Mouse (Mus musculus) layer of hippocampus, postnatal 25 days (tissue): Measurements from ENCODE around the gene Tor3a. TPM values are rescaled to one million over a fixed set of nuclear protein-coding genes. Genes with fewer than 3 reads are reported as not detected.

Experiments used
- DNase-seq, 2 experiments: peaks; one replicate each; pipeline ENCODE4 v3.0.0; 2022; ENCODE audit warnings: mixed read lengths in 2 of 2, low spot score in 1 of 2; ENCODE audit errors: extremely low spot score in 1 of 2
- total RNA-seq, 2 experiments: library from RNA; stranded (reverse); gene quantifications; 2 replicates each; pipeline ENCODE4 v1.2.3; 2021

Gene Tor3a
- total RNA-seq: 1 to 10 TPM; 5.1 to 6.3 TPM

DNA sequence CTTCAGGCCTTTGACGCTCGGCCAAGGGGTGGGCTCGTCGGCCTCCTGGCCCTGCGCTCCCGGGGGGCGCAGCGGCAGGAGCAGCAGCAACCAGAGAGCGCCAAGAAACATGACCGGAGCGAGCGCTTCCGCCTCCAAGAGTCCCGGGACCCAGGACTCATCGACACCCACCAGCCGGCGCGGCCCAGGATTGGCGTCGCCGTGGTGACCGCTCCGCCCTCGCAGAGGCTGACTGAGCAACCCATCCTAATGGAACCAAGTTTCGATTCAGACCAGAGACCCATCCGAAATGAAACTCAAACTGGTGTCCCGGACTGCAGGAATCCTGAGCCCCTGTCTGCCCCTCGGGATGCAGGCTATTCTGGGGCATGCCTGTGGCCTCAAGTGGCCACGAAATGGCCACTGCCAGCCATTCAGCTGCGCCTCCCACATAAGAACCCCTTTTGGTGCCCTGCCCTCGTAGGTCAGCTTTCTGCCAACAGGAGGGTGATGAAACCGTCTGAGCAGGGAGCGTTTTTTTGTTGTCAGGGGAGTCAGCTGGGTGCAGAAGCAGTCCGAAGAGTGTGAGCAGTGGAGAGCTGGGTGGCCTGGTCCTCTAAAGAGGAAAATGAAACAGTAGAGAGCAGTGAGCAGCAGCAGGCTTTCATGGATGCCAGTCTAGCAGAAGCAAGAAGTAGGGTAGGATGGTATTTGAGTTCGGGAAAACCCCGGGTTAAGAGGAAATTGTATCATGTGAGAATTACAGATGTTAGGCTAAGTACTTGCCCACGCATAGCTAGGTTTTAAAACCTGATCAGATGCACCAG is at the start of gene Tor3a:
TSS of gene Tor3a (minus strand) at position 162 of the 806 bp plus-strand sequence.
- peak in 1 of 2 experiments; percentile 42 for DNase-seq

DNA sequence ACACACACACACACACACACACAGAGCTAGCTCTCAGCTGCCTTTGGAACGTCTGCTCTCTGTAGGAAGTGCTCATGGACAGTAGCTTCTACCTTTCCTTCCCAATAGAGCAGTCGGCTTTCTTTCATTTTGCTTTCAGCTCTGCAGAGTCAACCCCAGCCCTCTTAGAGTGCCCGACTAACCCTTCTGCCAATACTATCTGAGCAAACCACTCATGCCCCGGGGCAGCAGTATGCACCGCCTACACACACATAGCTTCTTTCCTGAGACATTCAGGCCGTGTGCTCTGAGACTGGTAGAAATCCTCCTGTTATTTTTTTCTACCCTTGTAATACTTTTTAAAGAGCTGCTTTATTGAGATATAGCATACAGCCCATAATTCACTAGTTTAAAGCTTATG is 47.9 kb upstream of the Tor3a start:
- no peak for DNase-seq

DNA sequence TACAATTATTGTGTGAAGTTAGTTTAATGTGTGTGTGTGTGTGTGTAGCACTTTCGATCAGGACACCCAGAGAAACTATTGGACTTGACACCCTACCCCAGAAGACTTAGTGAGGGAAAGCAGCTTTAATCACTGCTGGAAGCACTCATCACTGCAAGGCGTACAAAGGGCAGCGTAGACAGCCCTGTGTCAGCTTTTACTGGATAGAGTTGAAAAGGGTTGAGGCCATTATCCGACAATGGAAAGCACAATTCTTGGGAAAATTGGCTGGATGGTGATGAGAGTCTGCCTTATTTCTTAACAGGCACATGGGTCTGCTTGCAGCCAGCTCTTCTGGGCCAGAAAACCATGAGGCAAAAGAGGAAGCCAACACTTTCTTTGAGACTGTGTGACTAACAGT is 45.9 kb upstream of the Tor3a start:
- DNase-seq: no peak

DNA sequence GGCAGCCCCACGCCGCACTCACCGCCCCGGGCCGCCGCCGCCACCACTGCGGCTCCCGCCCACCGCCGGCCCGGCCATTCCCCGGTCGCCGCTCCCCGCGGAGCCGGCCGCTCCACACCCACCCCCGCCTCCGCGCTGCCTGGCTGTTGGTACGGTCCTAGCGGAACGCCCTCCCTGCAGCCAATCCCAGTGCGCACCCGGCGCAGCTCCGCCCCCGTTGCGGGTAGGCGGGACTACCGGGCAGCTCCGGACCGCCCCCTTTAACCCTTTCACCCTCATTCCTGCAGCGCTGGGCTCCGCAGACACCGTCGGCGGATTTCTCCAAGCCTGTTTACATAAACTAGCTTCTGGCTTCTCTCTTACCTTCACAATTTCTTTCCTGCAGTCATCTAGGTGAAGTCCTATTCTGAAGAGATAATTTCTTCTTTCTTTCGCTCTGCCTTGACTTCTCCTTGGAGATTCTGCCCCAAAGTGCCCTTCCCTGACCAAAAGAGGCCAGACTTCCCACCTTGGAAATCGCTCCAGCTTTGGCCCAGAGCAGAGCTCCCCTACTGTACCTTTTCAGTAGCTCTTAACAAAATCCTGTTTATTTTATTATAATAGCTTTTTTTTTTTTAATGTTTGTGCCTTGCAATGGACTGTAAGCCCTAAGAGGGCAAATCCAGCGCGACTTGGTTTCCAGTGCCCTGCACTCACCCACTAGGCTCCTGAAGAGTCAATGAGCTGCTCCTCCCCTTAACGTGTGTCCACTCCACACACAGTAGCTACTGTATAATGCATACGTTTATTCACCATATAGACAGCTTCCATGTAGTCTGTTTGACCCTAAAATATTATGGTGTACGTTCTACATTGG is 45.0 kb upstream of the Tor3a start, which contains the start of gene Fam20b:
TSS of gene Fam20b (minus strand) at position 137 of the 856 bp plus-strand sequence.
- peak; percentile 85 to 88 for DNase-seq

DNA sequence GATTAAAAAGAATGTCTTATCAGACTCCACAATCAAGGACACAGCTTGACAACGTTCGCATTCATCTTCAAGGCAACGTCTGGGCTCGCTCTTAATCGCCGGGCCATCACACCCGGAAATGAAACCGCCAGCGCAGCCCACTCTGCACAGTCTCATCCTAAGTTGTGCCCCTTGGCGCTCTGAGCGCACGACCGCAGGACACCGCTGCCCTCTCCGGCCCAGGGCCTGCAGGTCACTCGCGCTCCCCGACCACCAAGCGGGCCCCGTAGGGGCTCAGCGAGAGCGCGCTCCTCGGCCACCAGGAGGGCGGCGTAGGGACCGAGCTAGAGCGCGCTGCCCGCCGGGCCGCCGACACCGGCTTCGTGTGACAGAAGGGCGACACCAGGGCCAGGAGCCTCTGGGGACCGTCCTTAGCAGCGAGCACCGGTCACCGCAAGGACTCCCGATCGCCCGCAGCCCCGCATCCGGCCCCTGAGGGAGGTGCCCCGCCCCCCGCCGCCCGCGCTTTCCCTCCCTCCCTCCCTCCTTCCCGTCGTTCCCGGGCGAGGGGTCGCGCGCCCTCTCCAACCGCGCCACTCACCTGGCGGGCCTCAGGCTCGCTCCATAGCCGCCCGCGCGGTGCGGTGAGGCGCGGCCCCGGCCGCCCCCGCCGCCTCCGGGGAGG is 44.3 kb upstream of the Tor3a start:
- peak; percentile 30 to 52 for DNase-seq

DNA sequence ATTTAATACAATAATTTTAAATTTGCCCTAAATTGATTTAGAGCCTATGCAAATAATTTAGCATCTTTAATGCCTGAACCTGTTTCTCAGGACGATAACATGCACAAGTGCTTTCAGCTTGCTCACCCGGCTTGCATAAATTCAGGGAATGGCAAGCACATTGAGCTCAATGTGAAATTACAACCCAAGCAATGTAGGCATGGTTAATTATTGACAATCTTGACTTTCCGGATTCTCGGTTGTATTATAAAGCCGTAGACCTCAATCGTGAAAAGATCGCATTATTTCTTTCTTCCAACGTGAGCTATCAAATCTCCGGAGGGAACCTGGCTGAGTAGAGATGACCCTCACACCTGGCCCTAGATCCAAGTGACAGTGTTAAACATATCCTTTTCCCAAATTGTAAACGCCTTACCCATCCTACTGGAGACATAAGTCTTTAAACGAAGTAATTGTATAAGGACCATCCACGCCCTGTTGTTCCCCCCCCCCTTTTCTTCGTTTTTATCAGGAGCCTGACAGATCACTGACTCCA is 43.7 kb upstream of the Tor3a start:
- no peak for DNase-seq

DNA sequence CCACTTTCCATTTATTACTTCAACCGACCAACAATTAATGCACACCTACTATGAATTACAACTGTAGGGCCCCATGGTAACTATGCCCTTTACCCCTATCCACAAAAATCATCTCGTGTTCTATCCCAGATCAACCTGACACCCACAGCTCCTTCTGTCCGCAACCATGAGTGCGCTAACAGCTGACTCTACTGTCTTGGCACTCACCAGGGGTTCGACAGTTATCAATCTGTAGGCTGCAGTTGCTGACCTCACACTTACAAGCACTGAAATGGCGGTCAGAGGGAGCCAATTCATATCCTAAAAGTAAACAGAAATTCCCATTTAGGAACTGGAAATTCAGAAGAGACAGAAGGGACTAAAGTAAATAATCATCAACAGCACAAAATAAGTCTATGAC is 42.5 kb upstream of the Tor3a start:
- DNase-seq: no peak

DNA sequence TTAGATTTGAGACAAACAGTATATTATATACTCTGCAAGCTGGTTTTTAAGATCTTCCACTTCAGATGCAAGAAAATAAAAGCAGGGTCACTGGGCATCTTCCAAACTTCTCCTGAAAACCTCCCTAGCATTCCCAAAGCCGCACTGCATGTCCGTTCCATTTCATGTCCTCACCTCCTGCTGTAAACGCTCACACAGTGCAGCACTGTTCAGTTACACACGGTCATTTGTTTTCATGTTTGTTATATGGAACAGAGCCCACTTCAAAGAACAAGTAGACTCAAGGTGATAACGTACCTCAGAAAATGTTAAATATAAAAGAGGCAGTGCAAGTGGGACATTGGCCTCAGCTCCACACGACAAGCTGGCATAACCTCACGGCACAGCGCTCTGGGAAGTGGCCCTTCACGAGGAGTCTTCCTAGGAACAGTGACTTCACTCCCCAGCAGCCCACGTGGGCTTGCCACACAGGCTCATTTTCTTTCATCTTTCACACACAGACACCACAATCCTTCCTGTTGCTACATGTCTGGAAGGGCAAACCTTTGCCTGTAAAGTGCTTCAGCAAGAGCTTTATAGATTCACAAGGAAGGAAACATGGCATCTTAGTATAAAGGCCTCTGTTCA is 36.4 kb upstream of the Tor3a start:
- no peak for DNase-seq

DNA sequence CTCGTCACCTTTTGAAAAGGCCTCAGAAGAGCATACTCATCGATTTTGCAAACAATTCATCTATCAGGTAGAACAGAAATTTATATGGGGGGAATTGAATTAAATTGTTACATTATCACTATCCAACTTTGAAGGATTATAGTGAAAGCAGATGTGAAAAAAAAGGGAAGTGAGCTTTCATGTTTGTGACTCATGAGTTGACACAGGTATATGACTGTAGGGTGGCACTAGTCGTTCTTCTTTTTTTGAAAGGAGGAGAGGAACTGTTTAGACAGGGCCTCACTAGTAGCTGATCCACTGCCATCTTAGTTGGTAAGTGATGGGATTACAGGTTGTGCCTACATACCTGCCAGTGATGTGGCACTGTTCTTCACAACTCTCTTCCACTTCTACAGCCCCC is 34.5 kb upstream of the Tor3a start:
- no peak for DNase-seq

DNA sequence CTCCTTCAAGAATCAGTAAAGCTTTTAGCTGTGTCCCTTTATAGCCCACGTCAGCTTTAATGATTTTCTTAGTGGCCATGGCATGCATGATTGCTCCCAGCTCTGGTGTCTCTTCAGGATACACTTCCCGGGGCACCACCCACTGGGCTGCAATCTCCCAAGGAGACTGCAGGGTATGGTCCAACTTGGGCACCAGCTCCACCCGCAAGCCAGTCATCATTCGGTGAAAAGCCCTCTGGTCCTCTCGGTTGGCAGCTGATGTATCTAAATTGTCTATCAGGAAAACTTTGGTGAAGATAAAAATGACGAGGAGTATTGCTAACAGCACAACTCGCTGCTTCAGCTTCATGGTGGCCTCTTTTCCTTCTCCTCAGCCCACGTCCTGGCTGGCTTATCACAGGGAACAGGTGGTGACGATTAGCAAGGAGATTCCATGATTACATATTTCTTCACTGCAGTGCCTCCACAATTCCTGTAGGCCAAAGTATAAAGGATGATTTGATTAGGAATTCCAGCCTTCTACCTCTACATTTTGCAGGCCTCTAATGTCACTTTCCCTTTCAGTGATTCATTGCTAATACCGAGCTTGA is 31.6 kb upstream of the Tor3a start:
- DNase-seq: no peak

DNA sequence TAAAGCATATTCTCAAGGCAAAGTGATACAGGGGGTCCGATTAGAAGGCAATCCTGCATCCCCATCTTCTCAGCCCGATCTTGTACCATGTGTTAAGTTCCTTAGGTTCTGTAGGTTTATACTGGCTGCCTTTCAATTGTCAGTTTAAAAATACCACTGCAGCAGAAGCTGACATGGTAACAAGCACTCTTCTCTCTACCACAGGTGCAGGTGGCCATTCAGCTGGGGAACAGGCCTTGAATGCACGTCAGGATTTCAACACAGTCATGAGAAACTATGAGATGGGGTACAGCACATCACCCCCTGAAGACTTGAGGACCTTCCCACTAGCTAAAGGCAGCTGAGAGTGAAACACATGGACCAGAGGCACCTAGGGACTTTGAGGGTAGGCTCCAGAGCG is 29.3 kb upstream of the Tor3a start:
- DNase-seq: no peak

DNA sequence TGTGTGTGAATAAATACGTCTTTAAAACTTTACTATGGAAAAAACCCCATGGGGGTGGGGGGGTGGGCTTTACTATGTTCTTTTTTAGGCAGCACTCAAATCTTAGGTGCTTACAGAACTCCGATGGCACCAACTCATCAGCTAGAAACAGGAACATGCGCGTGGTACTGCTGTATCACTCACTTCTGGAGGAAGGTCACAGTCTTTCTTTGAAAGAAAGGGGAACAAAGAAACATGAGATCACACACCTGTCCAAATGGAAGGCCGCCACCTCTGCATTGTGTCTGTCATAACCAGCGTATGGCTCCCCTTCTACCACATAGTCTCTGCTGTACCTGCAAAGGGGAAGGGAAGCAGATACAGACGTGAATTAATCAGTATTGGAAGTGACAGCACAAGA is 28.0 kb upstream of the Tor3a start:
- DNase-seq: no peak

DNA sequence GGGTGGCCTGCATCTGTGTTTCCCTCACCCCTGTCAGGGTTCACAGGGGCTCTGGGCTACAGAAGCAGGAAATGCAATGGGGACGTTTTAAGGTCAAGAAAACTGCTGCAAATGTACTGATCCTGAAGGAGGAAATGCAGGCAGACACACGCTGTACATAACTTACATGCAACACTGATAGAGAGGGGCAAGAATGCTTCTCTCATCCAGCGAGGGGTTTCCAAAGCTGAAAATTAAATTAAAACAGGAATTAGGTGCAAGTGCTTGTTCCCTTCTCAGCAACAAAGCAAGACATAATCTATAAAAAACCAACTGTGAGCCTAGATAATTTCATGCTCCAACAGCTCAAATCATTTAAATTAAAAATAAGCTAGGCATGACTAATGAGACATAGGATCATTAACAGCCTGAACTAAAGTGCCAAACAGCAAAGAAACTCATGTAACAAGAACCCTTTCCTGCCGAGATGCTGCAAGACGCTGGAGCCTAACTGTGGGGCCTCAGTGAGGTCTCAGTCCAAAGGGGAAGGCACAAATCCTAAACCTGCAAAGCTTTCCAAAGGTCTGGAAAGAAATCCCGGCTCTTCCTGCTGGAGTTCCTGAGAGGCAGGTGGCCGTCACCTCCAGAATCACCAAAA is 12.0 kb upstream of the Tor3a start:
- no peak for DNase-seq

DNA sequence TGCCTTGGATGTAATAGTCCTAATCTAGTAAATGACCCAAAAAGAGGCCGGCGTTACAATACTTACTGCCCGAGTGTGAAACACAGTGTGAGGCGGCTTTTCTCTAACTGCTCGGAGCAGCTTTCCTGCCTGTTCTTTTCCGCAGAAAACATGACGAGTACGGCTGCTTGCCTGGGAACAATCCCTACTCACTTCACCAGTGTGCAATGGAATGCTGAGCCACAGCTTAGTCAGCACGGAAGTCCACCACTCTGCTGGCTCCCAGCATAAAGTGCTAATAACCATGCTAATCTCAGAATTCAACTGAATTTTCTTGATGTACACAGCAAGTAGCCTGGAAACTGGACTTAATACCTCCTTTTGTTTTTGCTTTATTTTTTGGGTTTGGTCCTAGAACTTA is 5.4 kb upstream of the Tor3a start:
- no peak for DNase-seq

DNA sequence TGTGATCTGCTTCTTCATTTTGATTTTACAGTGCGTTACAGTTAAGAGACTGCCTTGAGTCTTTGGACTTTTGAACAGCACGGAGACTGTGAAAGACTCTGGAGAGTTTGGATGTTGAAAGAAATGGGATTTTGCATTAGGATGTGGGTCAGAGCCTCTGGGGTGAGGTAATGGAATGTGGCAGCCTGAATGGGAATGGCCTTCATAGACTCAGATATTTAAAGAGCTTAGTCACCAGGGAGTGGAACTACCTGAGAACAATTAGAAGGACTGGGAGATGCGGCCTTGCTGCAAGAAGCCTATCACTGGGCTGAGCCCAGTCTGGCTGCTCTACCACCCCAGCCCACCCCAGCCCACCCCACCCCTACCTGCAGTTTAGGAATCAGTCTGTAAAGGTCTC is 3.1 kb upstream of the Tor3a start:
- no peak for DNase-seq

DNA sequence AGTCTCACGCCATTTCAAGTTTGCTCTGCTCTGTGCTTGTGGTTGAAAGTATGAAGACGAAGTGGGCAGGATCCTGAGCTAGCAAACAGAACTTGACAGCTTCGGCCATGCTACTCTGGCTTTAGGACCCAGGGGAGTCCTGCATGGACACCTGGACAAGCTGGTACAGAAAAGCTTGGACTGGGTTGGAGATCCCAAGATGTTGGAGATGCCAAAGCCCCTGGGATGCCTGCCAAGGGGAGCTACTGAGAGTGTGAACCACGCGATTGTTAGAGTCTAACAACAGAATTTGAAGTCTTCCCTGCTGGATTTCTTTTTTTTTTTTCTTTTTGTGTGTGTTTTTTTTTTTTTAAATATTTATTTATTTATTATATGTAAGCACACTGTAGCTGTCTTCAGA is 2.4 kb upstream of the Tor3a start:
- no peak for DNase-seq

DNA sequence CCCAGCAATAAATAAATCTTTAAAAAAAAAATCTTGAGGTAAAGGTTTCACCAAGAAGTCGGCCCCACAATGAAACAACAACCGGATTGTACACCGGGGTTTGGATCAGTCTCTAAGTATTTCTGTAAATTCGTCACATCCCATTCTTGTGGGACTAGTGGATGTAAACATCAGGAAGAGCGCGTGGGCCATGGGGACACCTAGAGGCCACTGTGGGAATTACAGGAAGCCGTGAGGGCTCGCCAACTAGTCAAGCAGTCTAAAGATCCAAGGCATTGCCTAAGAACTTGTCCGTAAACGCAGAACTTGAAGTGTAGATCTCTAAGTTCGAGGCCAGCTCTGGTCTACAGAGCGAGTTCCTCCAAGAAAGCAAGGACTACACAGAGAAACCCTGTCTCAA is 2.0 kb upstream of the Tor3a start:
- DNase-seq: peak in 1 of 2 experiments; percentile 59

DNA sequence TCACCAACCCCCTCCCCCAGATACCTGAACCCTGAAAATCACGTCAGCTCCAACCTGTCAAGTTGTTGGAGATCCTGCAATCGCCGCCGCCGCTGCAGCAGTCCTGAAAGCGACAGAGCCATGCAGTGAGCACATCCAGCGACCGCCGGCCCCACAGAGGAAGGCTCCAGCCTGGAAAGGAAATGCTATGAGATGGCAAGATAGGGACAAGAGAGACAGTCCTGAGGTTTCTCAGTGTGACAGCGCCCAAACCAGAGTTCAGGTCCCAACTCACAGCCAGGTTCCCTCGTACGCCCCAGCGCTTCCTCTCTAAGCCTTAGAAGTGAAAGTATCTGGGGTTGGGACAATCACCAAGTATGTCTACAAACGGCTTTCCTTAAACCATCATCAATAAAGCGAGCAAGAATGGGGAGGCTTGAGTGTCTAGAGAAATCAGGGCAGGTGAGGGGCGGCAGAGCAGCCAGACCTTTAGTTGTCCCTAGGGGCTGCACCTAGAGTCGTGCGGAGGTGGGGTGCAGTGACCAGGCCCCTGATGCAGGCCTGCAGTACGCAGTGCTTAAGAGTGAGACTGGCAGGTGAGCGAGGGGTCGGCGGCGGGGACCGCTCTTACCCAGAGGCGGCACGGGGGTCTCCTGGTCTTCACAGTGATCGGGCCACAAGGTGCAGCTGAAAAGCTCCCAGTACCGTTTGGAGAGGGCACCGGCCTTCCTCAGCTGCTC is 521 bp downstream of the Tor3a start:
- DNase-seq: no peak
